Mouse (Mus musculus): Measurements from ENCODE around the gene Akap13.

Akap13 gene

DNA sequence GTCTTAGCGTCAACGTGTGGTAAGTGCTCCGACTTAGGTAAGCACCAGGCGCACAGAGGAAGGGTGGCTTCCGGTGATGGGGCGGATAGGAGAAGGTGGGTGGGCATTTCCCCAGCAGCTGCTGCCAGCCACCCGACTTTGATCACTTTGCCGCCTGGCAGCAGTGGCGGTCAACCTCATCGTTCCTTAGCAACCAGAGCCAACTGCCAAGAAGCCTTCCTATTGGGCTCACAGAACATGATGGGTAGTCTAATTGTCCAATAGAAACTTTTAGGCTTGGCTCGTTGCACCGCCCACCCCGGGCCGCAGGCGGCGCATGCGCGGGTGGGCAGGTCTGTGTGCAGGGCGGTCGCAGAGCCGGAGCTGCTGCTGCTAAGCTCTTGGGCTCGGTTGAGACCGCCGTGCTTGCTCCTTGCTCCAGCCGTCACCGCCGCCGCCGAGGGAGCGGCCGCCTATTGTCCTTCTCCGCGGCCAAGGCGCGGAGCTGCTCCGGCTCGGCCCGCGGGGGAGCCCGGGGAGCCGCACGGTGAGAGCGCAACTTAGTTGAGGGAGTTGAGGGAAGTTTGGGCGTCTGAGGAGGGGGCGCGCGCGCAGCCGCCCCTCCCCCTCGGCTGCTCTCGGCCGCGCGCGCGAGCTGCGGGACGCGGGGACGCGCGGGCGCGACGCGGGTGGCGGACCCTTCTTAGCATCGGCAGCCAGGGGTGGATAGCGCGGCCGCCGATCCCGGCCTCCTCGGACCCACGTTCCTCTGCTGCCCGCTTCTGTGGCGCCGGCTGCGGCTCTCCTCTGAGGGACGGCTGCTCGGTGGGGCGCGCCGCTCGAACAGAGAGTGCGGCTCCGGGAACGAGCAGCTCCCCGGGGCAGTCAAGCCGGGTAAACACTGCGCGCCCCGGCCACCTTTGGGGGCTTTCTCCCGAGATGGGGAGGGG lies at the start of gene Akap13:
Gene Akap13 (plus strand): TSS at position 312 of the 929 bp plus-strand sequence.
- DNase-seq, result peak; percentile 95 to 97

DNA sequence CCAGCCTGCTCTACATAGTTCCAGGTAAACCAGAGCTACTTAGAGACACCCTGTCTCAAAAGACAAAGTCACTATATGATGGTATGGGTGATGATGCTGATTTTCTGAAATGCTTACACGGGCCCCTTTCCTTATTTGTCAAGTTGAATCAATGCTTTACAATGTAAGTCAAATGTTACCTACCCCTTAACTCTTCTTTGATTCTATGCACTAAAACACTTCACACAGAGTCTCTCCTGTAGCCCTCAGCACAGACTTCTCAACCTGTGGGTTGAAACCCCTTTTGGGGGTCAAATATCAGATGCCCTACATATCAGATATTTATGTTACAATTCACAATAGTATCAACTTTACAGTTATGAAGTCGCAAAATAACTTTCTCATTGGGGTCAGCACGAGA lies 44.7 kb upstream of the Akap13 start:
- DNase-seq, result no peak

DNA sequence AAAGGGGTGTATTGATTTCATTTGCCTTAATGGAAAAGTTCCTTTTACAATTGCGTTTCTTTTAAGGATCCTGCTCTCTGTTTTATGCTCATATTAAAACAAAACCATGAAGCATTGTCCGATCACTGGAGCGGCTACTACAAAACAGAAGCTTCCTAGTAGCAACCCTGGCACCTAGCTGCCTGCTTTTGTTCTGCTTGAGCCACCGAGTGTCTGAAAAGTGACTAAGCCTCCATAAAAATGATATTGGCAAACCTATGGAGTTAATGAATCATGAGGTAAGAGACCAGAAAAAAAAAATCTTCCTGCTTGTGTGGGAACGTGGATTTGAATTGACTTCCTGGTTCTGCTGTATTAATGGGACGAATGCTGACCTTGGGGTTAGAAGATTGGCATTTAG lies 44.1 kb upstream of the Akap13 start:
- no peak for DNase-seq

DNA sequence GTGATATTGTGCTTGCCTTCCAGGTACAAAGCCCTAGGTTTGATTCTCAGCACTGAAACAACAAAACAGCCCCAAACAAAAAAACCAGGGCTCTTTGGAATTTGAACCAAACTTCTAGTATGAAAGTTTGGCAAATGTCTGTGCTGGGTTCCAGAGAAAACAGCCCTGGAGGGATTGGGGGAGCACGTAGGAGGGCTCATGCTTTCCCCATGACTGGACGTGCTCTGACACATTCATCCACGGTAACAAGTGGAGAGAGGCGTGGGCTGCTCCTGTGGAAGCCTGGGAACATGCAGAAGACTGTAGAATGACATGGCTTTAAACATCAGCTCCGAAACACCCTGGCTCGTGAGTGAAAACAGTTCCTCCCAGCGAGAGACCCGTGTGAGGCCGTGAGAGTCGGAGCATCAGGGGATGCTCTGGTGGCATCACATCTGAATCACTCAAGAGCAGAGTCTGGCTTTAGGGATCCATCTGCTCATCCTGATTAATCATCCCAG lies 43.3 kb upstream of the Akap13 start:
- DNase-seq, result no peak

DNA sequence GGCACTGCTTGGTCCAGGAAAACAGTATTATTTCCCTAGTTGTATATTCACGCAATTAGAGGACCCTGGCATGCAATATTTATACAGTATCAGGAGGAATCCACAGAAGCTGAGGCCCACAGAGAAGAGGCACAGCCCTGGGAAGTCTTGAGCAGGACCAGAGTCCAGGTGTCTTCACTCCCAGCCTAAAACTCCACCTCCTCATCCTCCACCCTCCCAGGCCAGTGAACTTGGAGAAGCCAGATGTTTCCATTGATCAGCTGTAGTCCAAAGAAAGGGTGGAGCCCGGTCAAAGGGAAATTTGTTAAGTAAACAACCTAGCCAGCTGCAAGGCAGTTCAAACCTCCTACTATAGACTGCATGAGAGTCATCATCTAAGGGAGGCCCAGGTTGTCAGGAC lies 42.8 kb upstream of the Akap13 start:
- no peak for DNase-seq

DNA sequence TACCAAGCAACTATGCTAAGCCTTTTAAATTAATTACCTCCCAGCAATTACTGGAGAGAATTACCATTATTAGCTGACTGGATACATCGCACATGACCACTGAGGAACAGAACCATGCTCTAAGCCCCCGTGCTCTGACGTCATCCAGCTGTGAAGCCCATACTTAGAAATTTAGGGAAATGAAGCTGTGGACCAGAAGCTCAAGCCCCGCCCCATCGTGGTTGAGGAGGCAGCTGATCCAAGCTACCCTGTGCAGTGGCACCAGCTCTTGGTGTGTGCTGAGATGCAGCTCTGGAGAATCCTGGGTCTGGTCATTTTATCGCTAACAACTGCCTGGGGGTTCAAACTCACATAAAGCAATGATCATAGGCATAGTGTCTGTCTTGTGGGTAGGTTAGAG lies 41.4 kb upstream of the Akap13 start:
- no peak for DNase-seq

DNA sequence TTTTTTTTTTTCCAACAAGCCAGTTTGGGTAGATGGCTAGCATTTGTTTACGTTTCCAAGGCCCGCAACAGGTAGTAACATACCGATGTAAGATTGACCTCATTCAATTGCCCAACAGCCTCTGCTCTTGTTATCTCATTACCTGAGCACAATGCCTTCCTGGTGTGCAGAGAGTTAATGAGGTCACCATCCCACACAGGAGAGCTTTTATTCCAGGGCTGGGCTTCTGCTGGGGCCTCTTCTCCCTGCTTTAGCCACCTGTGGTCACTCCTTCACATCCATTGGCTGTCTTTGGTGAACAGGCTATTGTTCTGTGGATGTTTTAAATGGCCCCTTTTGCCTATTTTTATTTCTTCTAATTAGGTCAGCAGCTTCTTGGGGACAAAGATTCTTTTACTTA lies 41.0 kb upstream of the Akap13 start:
- DNase-seq, result no peak

DNA sequence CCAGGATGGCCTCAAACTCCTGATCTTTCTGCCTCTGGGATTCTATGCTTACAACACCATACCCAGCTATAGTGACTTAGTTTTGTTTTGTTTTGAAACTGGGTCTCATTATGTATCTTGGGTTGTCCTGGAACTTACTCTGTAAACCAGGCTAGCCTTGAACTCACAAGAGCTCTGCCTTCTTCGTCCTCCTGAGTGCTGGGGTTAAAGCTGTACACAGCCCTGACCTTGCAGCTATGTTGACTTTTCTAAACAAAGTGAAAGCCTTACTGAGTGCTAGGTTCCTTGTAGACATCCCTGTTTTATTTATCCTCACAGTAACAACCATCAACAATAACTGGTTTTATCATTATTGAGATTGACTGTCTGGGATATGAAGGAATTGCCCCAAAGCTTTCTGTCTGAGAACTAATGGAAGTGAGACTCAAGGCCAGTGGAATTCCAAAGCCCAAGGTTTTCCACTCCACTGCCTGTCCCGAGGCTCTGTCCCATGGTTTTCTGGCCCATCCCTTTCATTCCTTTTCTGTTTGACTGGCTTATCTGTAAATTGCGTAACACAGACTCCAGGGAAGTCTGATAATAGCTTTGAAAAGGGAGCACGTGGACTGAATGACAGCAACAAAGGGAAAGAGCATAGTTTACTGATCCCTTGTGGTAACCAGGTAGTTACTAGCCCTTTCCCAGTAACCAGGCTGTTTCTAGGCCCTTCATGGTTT lies 40.0 kb upstream of the Akap13 start:
- DNase-seq, result no peak

DNA sequence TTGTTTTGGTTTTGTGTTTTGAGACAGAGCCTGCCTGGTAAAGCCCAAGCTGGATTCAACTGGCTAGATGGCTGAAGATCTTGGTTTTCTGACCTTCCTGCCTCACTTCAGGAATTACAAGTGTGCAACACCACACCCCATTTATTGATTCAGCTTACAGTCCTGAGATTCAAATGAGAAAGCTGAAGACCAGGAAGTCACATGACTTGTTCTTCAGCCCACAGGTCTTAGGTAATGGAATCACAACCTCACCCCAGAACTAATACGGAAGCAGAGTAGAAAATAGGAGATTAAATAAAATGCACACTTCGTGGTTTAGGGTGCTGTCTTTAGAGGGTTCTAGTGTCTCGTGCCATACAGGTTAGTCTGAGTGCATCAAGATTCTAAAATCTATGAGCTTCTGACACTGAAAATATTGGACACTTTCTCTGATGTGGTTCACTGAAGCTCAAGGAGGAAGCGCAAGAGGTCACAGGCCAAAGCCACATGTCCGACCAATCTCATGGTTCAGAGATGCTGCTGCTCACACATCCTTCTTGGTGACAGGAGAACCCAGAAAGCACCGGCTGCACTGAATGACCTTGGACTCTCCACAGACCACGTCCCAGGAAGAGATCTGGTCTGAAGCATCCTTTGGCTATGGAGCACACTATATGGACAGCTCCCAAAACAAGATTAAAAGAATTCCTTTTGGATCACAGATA lies 39.3 kb upstream of the Akap13 start:
- DNase-seq, result no peak

DNA sequence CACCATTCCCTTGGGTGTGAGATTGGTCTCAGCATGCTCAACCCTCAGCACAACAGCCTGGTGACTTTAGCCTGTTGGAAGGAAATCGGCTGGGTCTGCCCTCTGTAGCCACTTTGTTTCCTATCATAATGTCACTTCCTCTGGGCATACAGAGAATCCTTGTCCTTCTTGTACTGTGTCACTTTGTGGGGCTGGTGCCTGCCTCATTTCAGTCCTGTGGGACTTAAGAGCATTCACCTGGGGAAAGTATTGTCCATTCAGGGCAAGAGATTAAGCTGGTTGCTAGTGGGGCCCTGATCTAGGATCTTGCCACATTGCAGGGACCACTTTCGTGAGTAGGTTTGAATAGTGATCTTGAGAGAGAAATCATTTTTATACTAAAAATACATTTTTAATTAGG lies 34.4 kb upstream of the Akap13 start:
- DNase-seq, result no peak

DNA sequence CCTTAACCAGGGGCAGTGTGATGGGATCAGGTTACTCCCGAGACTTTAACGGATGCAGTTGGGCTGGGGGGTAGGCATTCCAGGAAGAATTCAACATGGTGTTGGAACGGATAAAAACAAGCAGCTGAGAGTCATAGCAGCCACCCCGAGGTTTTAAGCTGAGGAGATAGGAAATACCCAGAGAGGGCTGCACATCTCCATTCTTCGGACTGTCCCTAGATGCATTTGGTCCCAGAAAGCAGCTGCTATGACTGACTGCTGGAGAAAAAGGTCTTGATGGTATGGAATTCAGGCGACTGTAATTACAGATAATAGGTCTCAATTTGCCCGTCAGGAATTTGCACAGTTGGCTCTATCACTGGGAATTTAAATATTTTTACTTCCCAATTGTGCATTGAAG lies 31.2 kb upstream of the Akap13 start:
- DNase-seq, result no peak

DNA sequence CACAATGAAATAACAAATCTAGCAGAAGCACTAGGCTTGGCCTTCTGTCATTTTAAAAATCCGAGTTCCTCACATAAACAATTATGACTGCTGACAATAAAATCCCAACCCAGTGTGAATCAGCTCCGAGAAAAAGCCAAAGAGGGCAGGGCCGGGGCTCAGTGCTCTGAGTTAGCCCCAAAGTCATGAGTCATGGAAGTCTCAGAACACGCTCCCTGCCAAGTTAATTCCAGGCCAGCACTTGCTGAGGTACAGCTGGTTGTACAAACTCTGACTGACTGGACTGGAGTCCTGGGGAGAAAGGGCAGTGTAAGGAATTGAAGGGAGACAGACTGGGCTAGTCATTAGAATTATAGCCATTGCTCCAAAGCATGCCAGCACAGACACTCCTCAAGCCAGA lies 28.0 kb upstream of the Akap13 start:
- DNase-seq, result peak; percentile 3 to 13

DNA sequence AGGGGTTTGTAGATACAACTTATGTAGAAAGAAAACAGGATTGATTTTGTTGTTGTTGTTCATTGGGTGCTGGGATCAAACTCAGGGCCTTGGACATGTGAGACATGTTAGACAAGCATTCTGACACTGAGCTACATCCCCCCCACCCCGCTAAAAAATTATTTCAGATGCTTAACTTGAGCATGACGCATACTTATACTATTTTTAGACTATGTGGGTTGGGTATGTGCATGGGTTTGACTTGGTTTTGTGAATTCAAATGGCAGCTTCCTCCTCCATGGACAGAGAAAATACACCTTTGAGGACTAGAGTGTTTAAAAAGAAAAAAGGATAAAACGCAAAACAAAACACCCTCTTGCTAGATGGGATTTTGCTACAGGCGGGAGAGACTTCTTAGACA lies 26.4 kb upstream of the Akap13 start:
- DNase-seq, result no peak

DNA sequence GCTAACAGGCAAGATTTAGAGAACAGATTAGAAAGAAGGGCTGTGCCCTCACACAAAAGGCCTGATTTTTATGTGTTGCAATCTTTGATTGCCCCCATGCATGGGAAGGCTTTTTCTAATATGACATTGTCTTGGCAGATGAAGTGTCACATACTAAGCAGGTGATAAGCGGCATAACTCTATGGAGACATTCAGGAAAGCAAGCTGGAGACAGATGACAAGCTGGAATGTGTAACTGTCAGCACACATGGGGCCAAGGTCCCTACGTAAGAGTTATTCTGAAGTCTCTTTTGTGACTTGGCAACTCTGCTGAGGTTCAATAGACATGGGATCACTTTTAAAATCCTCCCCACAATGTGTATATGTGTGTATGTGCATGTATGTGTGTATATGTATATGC lies 24.8 kb upstream of the Akap13 start:
- DNase-seq, result no peak

DNA sequence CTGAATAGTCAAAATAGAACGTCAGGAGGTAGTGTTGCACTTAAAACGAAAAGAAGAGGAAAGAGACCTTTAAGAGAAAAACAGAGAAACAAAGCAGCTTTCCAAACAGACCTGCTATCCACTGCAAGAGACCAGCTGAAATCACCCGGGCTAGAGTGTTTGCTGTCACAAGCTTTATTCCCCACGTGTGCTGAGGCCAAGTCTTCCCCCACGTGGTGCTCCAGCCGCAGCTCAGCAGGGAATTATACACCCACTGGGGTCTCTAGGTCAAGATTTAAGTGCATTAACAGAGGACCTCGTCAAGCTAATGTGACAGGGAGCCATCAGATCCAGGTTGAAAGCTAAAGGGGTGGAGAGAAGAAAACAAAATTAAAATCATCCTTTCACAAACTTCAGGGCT lies 24.3 kb upstream of the Akap13 start:
- DNase-seq, result no peak

DNA sequence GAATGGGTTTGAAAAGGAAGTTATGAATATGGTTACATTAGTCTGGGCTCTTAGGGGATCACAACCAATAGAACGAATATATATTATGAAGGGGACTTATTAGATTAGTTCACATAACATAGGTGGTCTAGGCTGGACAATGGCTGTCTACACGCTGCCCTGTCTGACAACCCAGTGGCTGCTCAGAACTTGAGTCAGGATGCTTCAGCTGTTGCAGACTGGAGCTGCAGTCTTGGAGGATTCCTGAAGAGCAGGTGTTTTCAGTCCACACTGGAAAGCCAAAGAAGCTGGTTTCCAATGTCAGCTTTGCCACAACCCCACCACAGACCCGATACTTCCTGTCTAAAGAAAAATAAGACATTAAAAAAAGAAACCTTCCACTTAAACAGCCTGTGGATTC lies 23.3 kb upstream of the Akap13 start:
- no peak for DNase-seq

DNA sequence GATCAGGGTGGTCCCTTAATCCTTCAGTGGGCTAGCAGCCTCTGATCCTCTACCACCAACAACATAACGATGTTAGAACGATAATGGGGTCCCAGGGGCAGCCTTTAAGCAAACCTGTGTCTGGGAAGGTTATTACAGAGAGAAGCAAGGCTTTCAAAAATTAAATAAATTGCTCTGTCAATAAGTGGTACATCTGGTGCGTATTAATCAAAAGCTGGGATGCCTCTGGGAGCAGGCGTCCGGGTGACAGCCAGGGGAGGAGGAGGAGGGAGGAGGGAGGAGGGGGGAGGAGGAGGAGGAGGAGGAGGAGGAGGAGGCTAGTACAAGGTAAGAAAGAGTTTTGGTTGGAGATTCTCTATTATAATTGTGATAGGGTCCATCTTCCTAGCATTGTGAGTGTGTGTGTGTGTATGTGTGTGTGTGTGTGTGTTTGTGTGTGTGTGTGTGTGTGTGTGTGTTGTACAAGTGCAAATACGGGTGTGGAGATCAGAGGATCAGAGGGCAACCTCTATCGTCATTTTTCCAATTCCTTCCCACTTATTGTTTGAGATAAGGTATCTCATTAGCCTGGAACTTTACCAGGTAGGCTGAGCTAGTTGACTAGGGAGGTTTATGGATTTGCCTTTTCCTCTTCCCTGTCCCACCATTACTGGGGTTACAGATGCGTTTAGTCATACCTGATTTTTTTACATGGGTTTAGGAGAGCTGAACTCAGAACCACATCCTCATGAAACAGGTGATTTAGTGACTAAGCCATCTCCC lies 18.7 kb upstream of the Akap13 start:
- DNase-seq, result no peak

DNA sequence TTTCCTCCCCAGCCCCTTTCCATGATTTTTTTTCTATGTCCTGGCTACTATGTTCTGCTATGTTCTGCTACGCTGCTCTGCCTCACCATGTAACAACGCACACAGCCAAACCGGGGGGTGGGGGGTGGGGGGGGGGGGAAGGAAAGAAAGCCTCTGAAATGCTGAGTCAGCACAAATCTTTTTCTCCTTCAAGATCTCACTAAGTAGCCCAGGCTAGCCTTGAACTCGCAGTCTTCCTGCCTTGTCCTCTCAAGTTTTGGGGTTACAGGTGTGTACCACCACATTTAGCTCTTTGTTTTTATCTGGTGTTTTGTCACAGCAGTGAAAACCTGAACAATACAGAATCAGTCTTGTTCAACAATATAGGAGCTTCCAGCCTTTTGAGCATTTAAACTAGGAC lies 15.8 kb upstream of the Akap13 start:
- no peak for DNase-seq

DNA sequence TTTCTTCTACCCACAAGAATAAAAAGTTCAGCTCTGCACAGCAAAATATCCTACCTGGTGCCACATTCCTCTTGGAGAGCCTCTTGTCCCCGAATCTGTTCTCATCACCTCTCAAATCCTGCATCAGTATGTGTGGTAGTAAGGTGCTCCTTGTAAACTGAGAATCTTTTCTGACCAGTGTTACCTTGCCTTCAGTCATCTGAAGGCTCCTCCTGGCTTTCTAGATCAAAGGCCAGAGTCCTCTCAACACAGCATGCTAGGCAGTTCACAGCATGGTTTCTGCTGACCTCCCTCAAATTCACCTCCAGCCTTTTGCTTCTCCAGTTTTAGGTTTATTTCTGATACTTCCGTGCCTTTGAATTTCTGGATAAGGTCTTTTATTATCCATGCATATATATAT lies 15.1 kb upstream of the Akap13 start:
- DNase-seq, result no peak

DNA sequence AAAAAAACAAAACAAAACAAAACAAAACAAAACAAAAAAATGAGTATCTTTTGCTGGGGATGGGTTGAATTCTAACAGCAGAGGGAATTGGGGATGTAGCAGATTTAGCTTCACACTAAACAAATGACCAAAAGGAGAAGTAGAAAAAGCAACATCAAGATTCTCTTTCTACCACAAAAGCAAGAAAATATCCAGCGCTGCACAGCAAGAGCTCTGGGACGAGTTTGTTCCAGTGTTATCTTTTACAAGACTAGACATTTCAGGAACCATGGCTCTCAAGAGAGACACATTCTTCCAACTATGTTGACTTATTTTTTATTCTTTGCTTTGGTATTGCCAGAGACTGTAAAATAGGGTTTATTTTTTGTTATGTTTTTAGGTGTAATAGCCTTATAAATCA lies 13.4 kb upstream of the Akap13 start:
- DNase-seq, result no peak

DNA sequence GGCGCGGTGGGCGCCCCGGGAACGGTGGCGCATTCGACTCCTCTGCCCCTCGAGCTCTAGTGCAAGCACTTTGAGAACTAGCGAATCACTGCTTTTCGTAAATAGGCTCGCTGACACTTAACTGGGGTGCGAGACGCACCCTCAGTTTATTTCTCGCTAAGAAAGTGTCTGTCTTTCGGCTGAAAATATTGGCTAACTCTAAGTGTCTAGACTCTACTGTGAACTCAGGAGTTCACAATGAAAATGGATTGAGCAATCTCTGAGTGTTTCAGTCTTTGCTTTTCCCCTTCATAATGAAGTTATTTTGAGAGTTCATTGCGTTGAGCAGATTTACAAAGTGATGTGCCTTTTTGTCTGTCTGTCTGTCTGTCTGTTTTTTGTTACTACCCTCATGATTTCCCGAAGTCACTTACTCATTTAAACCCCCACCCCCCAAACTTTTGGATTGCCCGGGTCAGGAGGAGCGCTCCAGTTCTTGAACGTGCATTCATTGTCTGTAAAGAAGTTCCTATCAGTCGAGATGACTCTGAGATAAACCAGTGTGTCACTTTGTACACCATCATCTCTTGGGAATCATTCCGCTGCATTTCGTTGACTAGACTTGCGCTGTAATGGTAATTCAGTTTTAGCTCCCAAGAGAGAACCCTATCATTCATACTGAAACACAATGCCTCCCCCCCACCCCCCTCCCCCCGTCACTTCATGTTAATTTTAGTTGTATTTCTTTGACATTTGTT lies 986 bp downstream of the Akap13 start:
- no peak for DNase-seq

DNA sequence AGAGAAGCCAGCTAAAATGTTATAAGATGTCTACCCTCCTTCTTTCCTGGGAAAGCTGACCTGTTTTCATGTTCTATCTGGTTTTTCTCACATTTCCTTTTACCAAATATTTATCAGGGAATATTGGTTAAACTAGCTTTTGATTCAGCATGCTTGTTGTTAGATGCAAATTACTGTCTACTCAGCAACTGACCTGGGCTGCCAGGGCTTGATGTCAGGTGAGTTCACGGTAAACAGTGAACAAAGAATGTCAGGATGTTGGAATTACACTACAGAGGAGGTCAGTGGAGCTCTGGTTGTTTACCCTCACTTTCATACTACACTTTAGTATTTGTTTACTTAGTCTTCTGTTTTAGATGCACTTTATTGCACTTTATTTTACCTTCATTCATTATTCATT lies 5.0 kb downstream of the Akap13 start:
- DNase-seq, result no peak

All from cerebellum, postnatal 36 days (tissue).